Mouse (Mus musculus) thymus, adult 2 months (tissue): ENCODE data around the gene Olfr432.

Experiments used
- CTCF ChIP-seq: fragments of 200-500 bp; IDR thresholded peaks from 2 replicates; pipeline ENCODE4 v1.5.1; 2012; ENCODE audit warnings: mild to moderate bottlenecking, control low read depth, low read length, moderate library complexity, borderline replicate concordance; ENCODE audit not compliant: control insufficient read depth, poor library complexity, insufficient read depth; ENCODE audit errors: extremely low read depth
- POLR2A ChIP-seq: fragments of 200-500 bp; IDR thresholded peaks from 2 replicates; pipeline ENCODE4 v1.6.1; 2012; ENCODE audit warnings: mild to moderate bottlenecking, low read length, control low read depth, moderate library complexity; ENCODE audit not compliant: control insufficient read depth, poor library complexity, insufficient read depth; ENCODE audit errors: extremely low read depth

DNA sequence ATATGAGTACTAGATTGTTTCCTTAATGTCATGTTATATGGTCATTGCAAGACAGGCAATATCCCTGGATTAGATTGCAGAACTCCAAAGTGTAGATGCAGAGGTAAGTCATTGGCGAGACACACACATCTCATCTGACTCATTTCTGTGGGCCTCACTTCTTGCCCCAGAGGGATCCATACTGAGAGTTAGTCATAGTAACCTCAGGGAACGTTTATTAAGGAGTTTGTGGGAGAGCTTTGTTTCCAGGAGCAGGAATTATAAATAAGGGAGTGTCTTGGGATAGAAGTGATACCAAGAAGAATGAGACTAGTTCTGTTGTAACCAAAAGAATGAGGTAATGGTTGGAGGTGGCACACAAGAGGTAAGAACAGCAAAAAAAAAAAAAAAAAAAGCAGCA lies at the start of gene Olfr432:
- TF ChIP-seq CTCF (no peak), POLR2A (no peak)
